Mouse (Mus musculus) layer of hippocampus, adult 9-10 months (tissue): ENCODE data around the gene Lpcat3.

ENCODE experiments used
- DNase-seq: peaks from one replicate; pipeline ENCODE4 v3.0.0; 2022; ENCODE audit warnings: low spot score

The Lpcat3 gene

GRCm38 (mm10) chr6:124706061-124706627 is 43.3 kb downstream of the Lpcat3 start:
- DNase-seq, result no peak

GRCm38 (mm10) chr6:124708289-124708889 is 45.6 kb downstream of the Lpcat3 start:
- no peak for DNase-seq

- peak; percentile 92 for DNase-seq
Observed at GRCm38 (mm10) chr6:124711824-124712782, 49.3 kb downstream of the Lpcat3 start, which contains the start of the genes Emg1 and Phb2. Emg1 (minus strand) TSS chr6:124712178. Phb2 (plus strand) TSS chr6:124712336.

- DNase-seq, result no peak
Observed at GRCm38 (mm10) chr6:124712918-124713317, 50.1 kb downstream of the Lpcat3 start.

- no peak for DNase-seq
Observed at GRCm38 (mm10) chr6:124716864-124717490, 54.1 kb downstream of the Lpcat3 start.

GRCm38 (mm10) chr6:124717968-124718367 is 55.1 kb downstream of the Lpcat3 start:
- DNase-seq, result no peak

GRCm38 (mm10) chr6:124718703-124719102 is 55.9 kb downstream of the Lpcat3 start:
- DNase-seq, result no peak

- DNase-seq, result no peak
Observed at GRCm38 (mm10) chr6:124719354-124719978, 56.6 kb downstream of the Lpcat3 start.

GRCm38 (mm10) chr6:124720904-124721303 is 58.1 kb downstream of the Lpcat3 start:
- no peak for DNase-seq

- no peak for DNase-seq
Observed at GRCm38 (mm10) chr6:124722876-124723473, 60.1 kb downstream of the Lpcat3 start.

GRCm38 (mm10) chr6:124723541-124723940 is 60.7 kb downstream of the Lpcat3 start:
- no peak for DNase-seq

GRCm38 (mm10) chr6:124724472-124724871 is 61.6 kb downstream of the Lpcat3 start:
- DNase-seq, result no peak

GRCm38 (mm10) chr6:124728621-124729020 is 65.8 kb downstream of the Lpcat3 start:
- DNase-seq, result no peak

- no peak for DNase-seq
Observed at GRCm38 (mm10) chr6:124729850-124730705, 67.3 kb downstream of the Lpcat3 start.

- DNase-seq, result no peak
Observed at GRCm38 (mm10) chr6:124731038-124731437, 68.2 kb downstream of the Lpcat3 start.

GRCm38 (mm10) chr6:124732476-124733370 is 69.9 kb downstream of the Lpcat3 start:
- DNase-seq, result no peak

- DNase-seq, result no peak
Observed at GRCm38 (mm10) chr6:124734417-124734816, 71.6 kb downstream of the Lpcat3 start.

GRCm38 (mm10) chr6:124737040-124737439 is 74.2 kb downstream of the Lpcat3 start:
- DNase-seq, result no peak

- DNase-seq, result no peak
Observed at GRCm38 (mm10) chr6:124738511-124739023, 75.7 kb downstream of the Lpcat3 start, which contains the start of gene Ptpn6. Ptpn6 (minus strand) TSS chr6:124738714.
